Comparison of ENCODE assay signal across 9 mouse cellular contexts in the genomic region with DNA sequence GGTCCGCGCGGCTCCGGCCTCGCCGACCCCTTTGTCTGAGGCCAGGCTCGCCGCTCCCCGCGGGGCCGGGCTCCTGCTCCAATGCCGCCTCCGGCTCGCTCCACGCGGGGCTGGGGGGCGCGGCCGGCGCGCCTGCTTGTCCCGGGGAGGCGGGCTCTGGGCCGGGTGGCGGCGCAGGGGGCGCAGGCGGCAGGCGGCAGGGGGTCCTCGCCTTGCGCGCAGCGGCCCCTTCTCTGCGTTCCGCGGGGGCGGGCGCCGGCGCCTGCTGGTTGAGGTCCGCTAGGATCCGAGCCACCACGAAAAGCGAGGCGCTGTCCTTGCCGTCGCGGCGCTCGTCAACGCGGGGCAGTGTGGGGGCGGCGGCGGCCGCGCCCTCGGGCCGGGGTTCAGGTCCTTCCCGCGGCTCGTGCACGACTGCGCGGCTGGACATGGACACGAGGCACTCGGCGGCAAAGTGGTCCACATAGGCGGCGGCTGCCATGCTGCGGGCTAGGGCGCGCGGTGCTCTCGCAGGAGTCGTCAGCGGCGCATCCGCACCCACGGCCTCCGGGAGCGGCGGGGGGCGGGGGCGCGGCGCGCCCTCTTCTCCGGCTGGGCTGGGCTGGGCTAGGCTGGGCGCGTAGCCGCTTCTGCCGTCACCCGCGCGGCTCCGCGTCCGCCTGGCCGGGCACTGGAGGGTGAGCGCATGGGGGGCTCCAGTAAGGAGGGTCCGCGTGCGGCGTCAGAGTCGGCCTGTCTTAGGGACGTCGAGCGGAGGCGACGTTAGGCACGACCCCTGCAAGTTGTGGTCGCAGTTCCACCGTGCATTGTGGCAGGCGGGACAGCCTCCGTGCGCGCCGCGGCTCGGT. TPM values are rescaled to one million over a fixed set of nuclear protein-coding genes. Genes with fewer than 3 reads are reported as not detected.
DNase-seq lines count a peak whose midpoint lies in the region; ATAC-seq lines count a peak whose summit lies in the region.
"Had no signal": no experiment of that assay in that cellular context is flagged by ENCODE, and none has a peak within 500 bp of the region (broad histone marks: within the 10 kb centered on the region; RNA-seq: fewer than 3 reads in every experiment).

No protein-coding gene starts in this region.

- under 1% methylated on average over 119 of the region's 121 CpGs for WGBS in forebrain, embryonic 15.5 days
- under 1% methylated on average over 84 of the region's 121 CpGs for WGBS in midbrain, embryonic 16.5 days

- no peaks in the 10 kb centered on the region for H3K27me3 ChIP-seq in megakaryocyte, embryonic 14.5 days (replicated peaks)
- no peaks in the 10 kb centered on the region for H3K27me3 ChIP-seq in forebrain, embryonic 15.5 days
- no peaks in the 10 kb centered on the region for H3K27me3 ChIP-seq in midbrain, embryonic 16.5 days (ENCODE audit: control insufficient read depth, insufficient read depth, low read depth, low read length)

- H3K9me3 ChIP-seq in megakaryocyte, embryonic 14.5 days: no peaks in the 10 kb centered on the region
- H3K9me3 ChIP-seq in forebrain, embryonic 15.5 days: no peaks in the 10 kb centered on the region
- H3K9me3 ChIP-seq in midbrain, embryonic 16.5 days (replicated peaks; ENCODE audit: control insufficient read depth, low read length, poor library complexity, severe bottlenecking): no peaks in the 10 kb centered on the region

- H3K9ac ChIP-seq in forebrain, embryonic 15.5 days (replicated peaks): peak overlapping the region; percentile 81
- H3K9ac ChIP-seq in midbrain, embryonic 16.5 days (ENCODE audit: low read depth, low read length): peak overlapping the region; percentile 98

- H3K36me3 ChIP-seq in megakaryocyte, embryonic 14.5 days (replicated peaks; ENCODE audit: low read length): peaks cover 9% of the 10 kb centered on the region
- H3K36me3 ChIP-seq in forebrain, embryonic 15.5 days: no peaks in the 10 kb centered on the region
- H3K36me3 ChIP-seq in midbrain, embryonic 16.5 days (ENCODE audit: control insufficient read depth, insufficient read depth, low read length): no peaks in the 10 kb centered on the region

- H3K4me3 ChIP-seq in megakaryocyte, embryonic 14.5 days (replicated peaks): peak overlapping the region; percentile 100
- H3K4me3 ChIP-seq in forebrain, embryonic 15.5 days: peak overlapping the region; percentile 77
- peak overlapping the region; percentile 96 for H3K4me3 ChIP-seq in midbrain, embryonic 16.5 days (ENCODE audit: low read depth, low read length)

- peak overlapping the region; percentile 97 for H3K4me2 ChIP-seq in forebrain, embryonic 15.5 days (replicated peaks)
- H3K4me2 ChIP-seq in midbrain, embryonic 16.5 days (ENCODE audit: low read length): peak overlapping the region; percentile 90

- peak; percentile 55 to 65 for DNase-seq in adrenal gland, postnatal 36 days
- no peak for DNase-seq in adrenal gland, postnatal 25 days
- DNase-seq in left cerebral cortex, postnatal 4 days: peak; percentile 48
- DNase-seq in thymus, postnatal 4 days: peak; percentile 85

- ATAC-seq in megakaryocyte, adult 5-6 weeks (ENCODE audit: poor library complexity, severe bottlenecking): no peak; the same call in 1 of the 2 replicates
- ATAC-seq in forebrain, embryonic 15.5 days (replicated peaks): peak; percentile 77
- peak; percentile 81 for ATAC-seq in midbrain, embryonic 16.5 days

- intact Hi-C loops in left cerebral cortex, postnatal 4 days (cut with DNase I): loop anchor here (10.0 kb wide), 3 partner anchors 83 to 437 kb away; a partner anchor contains a TSS

- peak overlapping the region; percentile 95 for H3K27ac ChIP-seq in forebrain, embryonic 15.5 days (replicated peaks)
- peak overlapping the region; percentile 98 for H3K27ac ChIP-seq in midbrain, embryonic 16.5 days (ENCODE audit: low read length)

- peaks cover 62% of the 10 kb centered on the region for H3K4me1 ChIP-seq in megakaryocyte, embryonic 14.5 days
- H3K4me1 ChIP-seq in forebrain, embryonic 15.5 days: peaks cover 33% of the 10 kb centered on the region
- peaks cover 24% of the 10 kb centered on the region for H3K4me1 ChIP-seq in midbrain, embryonic 16.5 days (ENCODE audit: control insufficient read depth, insufficient read depth, low read length)

RNA-seq across cellular contexts. Expression of a gene that starts 0.4 kb away (rescaled TPM):
- total RNA-seq in adrenal gland, postnatal 36 days (2021): 10 to 100 TPM; 73.9 to 77.8 TPM
- 85.4 and 93.8 TPM in 2 replicates for total RNA-seq in adrenal gland, postnatal 25 days (2021)
- polyA plus RNA-seq in megakaryocyte, embryonic 14.5 days (2012; ENCODE audit: insufficient read depth, low replicate concordance): 117 and 140 TPM in 2 replicates
- 108 and 122 TPM in 2 replicates for total RNA-seq in megakaryocyte, adult 5-6 weeks (2015)
- 61.7 and 64.4 TPM in 2 replicates for total RNA-seq in megakaryocyte, adult 5-6 weeks (2017)
- 34.7 and 34.8 TPM in 2 replicates for polyA plus RNA-seq in forebrain, embryonic 15.5 days (2015; fragmentation: Nextera tagmentation; extraction: Ambion mirVana)
- total RNA-seq in left cerebral cortex, postnatal 4 days (2021): 10 to 100 TPM; 72.3 to 73.5 TPM
- 19.9 and 21.6 TPM in 2 replicates for polyA plus RNA-seq in midbrain, embryonic 16.5 days (2015; fragmentation: Nextera tagmentation; extraction: Ambion mirVana)

RNA-seq across cellular contexts. Expression of a gene that starts 21.6 kb away (rescaled TPM):
- not detected for total RNA-seq in adrenal gland, postnatal 36 days (2021)
- not detected in 2 replicates for total RNA-seq in adrenal gland, postnatal 25 days (2021)
- not detected in 2 replicates for polyA plus RNA-seq in megakaryocyte, embryonic 14.5 days (2012; ENCODE audit: insufficient read depth, low replicate concordance)
- total RNA-seq in megakaryocyte, adult 5-6 weeks (2015): not detected in 2 replicates
- not detected in 2 replicates for total RNA-seq in megakaryocyte, adult 5-6 weeks (2017)
- 0.31 and 0.39 TPM in 2 replicates for polyA plus RNA-seq in forebrain, embryonic 15.5 days (2015; fragmentation: Nextera tagmentation; extraction: Ambion mirVana)
- total RNA-seq in left cerebral cortex, postnatal 4 days (2021): not detected
- polyA plus RNA-seq in midbrain, embryonic 16.5 days (2015; fragmentation: Nextera tagmentation; extraction: Ambion mirVana): 0.21 TPM in 1 of 2 replicates, not detected in the other
- total RNA-seq: gastrocnemius, postnatal 36 days had no signal
